Mouse (Mus musculus) E14TG2a.4 (cell line): ENCODE data around the gene Umad1.

ENCODE experiments used
- CTCF ChIP-seq: conservative IDR thresholded peaks from 2 replicates; pipeline ENCODE4 v1.5.1; 2014; ENCODE audit warnings: low read length
- POU5F1 ChIP-seq: IDR thresholded peaks from 2 replicates; pipeline ENCODE4 v1.6.1; 2014; ENCODE audit warnings: low read length, borderline replicate concordance

GRCm38 (mm10) chr6:8394044-8394443 is 135.0 kb downstream of the Umad1 start:
- no peak for TF ChIP-seq CTCF
- no peak for TF ChIP-seq POU5F1
